Mouse (Mus musculus) stomach, embryonic 15.5 days (tissue): ENCODE data around the gene Rnf220. TPM values are rescaled to one million over a fixed set of nuclear protein-coding genes. Genes with fewer than 3 reads are reported as not detected.

Experiments
- ATAC-seq: fragments of 200-750 bp; cut with Nextera tagmentation; 2 replicates; pipeline ENCODE4 v1.8.0; 2017; ENCODE audit warnings: low read depth, moderate number of reproducible peaks, moderate TSS enrichment; ENCODE audit not compliant: insufficient read depth, low FRiP score
- H3K27ac ChIP-seq: fragments of 300-500 bp; sonication (generic); 2 replicates; pipeline ENCODE4 v1.5.1; 2015; ENCODE audit warnings: mild to moderate bottlenecking, inconsistent platforms
- H3K27me3 ChIP-seq: fragments of 300-500 bp; sonication (generic); replicated peaks from 2 replicates; pipeline ENCODE4 v1.6.1; 2015; ENCODE audit warnings: inconsistent platforms
- H3K36me3 ChIP-seq: fragments of 300-500 bp; sonication (generic); 2 replicates; pipeline ENCODE4 v1.6.1; 2015; ENCODE audit warnings: inconsistent platforms
- H3K4me1 ChIP-seq: fragments of 300-500 bp; sonication (generic); 2 replicates; pipeline ENCODE4 v1.6.1; 2015; ENCODE audit warnings: inconsistent platforms
- H3K4me2 ChIP-seq: fragments of 300-500 bp; sonication (generic); 2 replicates; pipeline ENCODE4 v1.6.1; 2015; ENCODE audit warnings: mild to moderate bottlenecking, inconsistent platforms
- H3K4me3 ChIP-seq: fragments of 300-500 bp; sonication (generic); replicated peaks from 2 replicates; pipeline ENCODE4 v1.5.1; 2015; ENCODE audit warnings: inconsistent platforms
- H3K9ac ChIP-seq: fragments of 300-500 bp; sonication (generic); 2 replicates; pipeline ENCODE4 v1.6.1; 2015; ENCODE audit warnings: inconsistent platforms
- H3K9me3 ChIP-seq: fragments of 300-500 bp; sonication (generic); 2 replicates; pipeline ENCODE4 v1.6.1; 2016; ENCODE audit warnings: inconsistent platforms
- WGBS: fragments of 180-500 bp; shearing (Covaris S2); methylation state at CpG from one replicate; pipeline ENCODE4 v1.1.7; 2015; 5-methylcytosine and 5-hydroxymethylcytosine counted together
- polyA plus RNA-seq: library from polyadenylated mRNA; unstranded; fragments of >200 nt; fragmentation: Nextera tagmentation; extraction: Ambion mirVana; gene quantifications from 2 replicates; pipeline ENCODE4 v1.2.1, GENCODE M21; 2015

Rnf220 gene
- polyA plus RNA-seq, 1 experiment from 2014 or later, result 66.2 TPM

DNA sequence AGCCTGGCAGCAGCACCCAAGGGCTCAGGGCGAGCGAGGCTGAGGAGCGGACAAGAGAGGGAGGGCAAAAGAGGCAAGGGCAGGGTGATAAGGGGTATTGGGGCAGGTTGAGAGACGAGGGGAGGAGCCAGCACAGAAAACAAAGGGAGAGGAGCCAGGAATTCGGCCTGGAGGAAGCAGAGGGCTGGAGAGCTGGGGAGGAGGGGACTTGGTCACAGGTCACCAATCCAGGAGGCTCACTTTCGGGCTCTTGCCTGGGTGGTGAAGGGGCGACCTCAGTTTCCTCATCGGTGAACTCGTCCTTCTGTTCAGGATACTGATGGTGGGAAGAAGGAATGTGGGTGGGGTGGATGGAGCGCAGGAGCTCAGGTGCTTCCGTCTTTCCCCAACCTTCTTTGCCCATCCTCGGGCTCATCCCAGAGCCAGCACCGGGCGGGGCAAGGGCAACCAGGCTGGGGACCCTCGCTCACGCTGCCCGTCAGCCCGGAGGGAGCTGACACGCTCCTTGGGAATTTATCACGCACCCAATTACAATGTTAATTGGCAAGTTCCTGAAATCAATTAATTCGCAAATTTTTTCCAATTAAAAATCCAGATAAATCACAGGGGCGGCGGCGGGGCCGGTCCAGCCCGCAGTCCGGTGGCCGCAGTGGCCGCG lies 193.1 kb downstream of the Rnf220 start:
- Histone ChIP-seq H3K9ac (no peak overlapping the region; the same call in 1 of the 2 replicates), H3K27ac (no peak overlapping the region), H3K4me2 (peak overlapping the region; percentile 77), H3K36me3 (no peaks in the 10 kb centered on the region), H3K27me3 (peaks cover 35% of the 10 kb centered on the region), H3K4me1 (peaks cover 14% of the 10 kb centered on the region), H3K4me3 (peak overlapping the region; percentile 32), H3K9me3 (no peaks in the 10 kb centered on the region)
- no peak for ATAC-seq
- 17% methylated on average over 30 of the region's 30 CpGs for WGBS

DNA sequence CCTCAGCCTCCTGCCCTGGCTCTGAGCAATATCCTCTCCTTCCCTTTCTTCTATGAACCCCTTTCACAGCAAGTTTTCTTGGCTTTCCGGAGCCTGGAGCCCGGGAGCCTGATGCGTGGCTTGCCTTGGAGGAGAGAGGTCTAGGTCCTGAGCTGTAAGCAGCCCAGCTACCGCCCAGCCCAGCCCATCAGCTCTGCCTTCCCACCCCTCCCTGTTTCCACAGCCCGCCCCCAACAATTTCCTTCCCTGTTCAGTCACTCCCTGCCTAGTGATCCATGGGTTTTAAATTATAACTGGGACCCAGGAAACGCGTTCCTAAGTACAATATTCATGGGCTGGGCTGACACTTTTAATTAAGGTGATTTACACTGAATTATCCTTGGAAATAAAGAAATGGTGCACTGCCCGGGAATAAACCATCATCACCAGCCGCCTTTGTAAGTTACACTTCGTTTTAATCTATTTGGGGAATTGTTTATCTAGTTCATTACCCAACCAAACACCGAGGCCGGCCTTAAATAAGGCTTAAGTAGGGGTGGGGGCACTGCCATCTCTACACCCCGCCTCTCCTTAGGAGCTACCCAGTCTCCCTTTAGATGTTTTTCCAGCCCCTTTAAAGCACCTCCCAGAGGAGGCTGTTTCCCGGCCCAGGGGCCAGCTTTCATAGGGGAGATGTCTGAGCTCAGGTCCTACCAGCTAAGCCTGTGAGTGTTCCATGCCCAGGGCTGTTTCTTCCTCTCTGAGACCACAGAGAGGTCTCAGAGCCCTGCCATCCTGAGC lies 194.6 kb downstream of the Rnf220 start:
- Histone ChIP-seq H3K27ac (no peak overlapping the region; the same call in 1 of the 2 replicates), H3K9me3 (no peaks in the 10 kb centered on the region), H3K4me1 (peaks cover 14% of the 10 kb centered on the region), H3K9ac (no peak overlapping the region), H3K4me3 (no peak overlapping the region), H3K27me3 (peaks cover 35% of the 10 kb centered on the region), H3K36me3 (no peaks in the 10 kb centered on the region), H3K4me2 (no peak overlapping the region)
- WGBS, result 25% methylated on average over 14 of the region's 14 CpGs
- no peak for ATAC-seq

DNA sequence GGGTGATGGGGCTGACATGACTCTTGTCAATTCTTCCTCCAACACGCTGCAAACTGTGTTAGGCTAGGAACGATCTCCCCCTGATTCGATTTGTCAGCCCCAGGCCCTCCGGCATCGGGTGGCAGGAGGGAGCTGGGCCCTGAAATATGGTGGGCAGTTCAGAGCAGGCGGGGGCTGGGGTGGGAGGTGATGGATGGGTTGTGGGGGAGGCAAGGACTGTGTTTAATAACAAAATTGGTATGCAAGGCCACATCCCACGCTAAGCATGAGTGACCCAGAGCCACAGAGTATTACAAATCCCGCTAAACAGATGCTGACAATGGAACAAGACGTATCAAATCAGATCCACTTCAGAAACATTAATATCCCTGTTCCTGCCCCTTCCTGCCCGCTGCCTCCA lies 196.9 kb downstream of the Rnf220 start:
- WGBS, result 67% methylated on average over 10 of the region's 10 CpGs
- no peaks in the 10 kb centered on the region for H3K36me3 ChIP-seq

GRCm38 (mm10) chr4:117297819-117298218 lies 199.0 kb downstream of the Rnf220 start:
- Histone ChIP-seq H3K27me3 (peaks cover 9% of the 10 kb centered on the region), H3K4me3 (no peak overlapping the region), H3K9ac (no peak overlapping the region), H3K9me3 (no peaks in the 10 kb centered on the region), H3K4me2 (no peak overlapping the region), H3K27ac (no peak overlapping the region), H3K36me3 (no peaks in the 10 kb centered on the region), H3K4me1 (peaks cover 3% of the 10 kb centered on the region; the same call in 1 of the 2 replicates)
- WGBS, result 65% methylated on average over 9 of the region's 9 CpGs
- ATAC-seq, result no peak

More for the DNA sequence above, 196.9 kb downstream of the Rnf220 start:
- Histone ChIP-seq H3K9me3 (no peaks in the 10 kb centered on the region), H3K27ac (no peak overlapping the region), H3K9ac (0 out of 2 replicates have a peak overlapping the region, but pooled peaks have one; percentile 2), H3K4me2 (no peak overlapping the region), H3K27me3 (peaks cover 30% of the 10 kb centered on the region), H3K4me3 (no peak overlapping the region), H3K4me1 (peaks cover 17% of the 10 kb centered on the region)
- ATAC-seq, result no peak

GRCm38 (mm10) chr4:117296849-117297593 lies 199.8 kb downstream of the Rnf220 start:
- H3K36me3 ChIP-seq, result no peaks in the 10 kb centered on the region
- no peak overlapping the region for H3K4me3 ChIP-seq
- H3K27ac ChIP-seq, result no peak overlapping the region
- H3K9ac ChIP-seq, result no peak overlapping the region
- H3K4me2 ChIP-seq, result no peak overlapping the region
- peaks cover 4% of the 10 kb centered on the region; the same call in 1 of the 2 replicates for H3K27me3 ChIP-seq
- H3K4me1 ChIP-seq, result peaks cover 3% of the 10 kb centered on the region; the same call in 1 of the 2 replicates
- no peaks in the 10 kb centered on the region for H3K9me3 ChIP-seq
- ATAC-seq, result no peak
- 66% methylated on average over 19 of the region's 19 CpGs for WGBS

DNA sequence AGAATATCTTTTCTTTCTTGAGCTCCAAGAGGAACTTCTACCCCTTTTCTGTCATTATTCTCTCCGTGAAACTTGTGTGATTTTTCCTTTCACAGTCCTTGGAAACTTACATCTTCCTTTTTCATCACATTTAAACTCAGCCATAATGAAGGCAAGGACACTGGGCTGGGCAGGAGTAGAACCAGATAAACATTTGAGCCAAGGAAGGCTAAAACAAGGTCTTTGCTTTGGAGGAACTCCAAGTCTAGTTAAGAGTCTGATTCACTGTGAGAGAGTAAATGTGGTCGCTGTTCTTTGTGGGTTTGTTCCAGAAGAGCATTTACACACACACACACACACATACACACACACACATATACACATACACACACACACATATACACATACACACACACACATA lies 205.2 kb downstream of the Rnf220 start:
- Histone ChIP-seq H3K27ac (no peak overlapping the region), H3K4me2 (no peak overlapping the region), H3K27me3 (no peaks in the 10 kb centered on the region), H3K36me3 (peaks cover 7% of the 10 kb centered on the region), H3K9ac (no peak overlapping the region), H3K9me3 (no peaks in the 10 kb centered on the region), H3K4me3 (no peak overlapping the region), H3K4me1 (peaks cover 9% of the 10 kb centered on the region; the same call in 1 of the 2 replicates)
- ATAC-seq, result no peak
- WGBS, result 80% methylated on average over 2 of the region's 2 CpGs

DNA sequence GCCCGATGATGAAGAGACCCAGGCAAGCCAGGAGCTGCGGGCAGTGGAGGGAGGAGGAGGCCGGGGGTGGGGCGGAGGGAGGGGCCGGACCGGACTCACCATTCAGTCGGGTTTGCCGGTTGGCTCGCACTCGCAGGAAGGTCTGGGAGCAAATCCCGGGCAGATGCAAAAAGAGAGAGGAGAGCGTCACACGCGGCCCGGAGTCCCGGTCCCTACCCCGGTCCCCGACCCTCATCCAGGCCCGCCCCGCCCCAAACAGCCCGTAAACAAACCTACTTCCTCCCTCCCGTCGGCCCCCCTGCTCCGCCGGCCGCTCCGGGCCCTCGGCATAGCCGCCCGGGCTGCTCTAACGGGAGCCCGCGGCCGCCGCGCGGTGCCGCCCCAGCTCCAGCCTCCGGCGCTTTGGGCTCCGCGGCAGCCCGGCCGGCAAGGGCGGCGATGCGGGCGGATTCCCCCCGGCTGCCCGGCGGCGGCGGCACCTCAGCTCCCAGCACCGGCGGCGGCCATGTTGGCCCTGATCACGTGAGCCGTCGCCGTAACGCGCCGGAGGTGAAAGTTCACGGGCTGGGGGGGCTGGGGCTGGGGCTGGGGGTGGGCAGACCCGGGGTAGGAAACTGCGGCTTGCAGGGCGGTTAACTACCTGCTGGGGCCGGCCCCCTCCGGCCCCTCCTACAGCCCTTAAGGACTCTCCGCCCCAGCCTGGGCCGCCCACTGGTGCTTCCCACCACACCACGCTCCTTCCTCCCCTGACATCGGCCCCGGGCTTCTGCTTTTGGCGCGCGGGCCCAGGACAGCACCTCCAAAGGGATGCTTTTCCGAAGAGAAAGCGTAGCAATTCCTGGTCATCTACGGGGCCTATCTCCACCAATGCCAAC lies 207.7 kb downstream of the Rnf220 start:
- H3K9ac ChIP-seq, result peak overlapping the region; percentile 43
- peak overlapping the region; percentile 78 for H3K4me2 ChIP-seq
- H3K36me3 ChIP-seq, result peaks cover 22% of the 10 kb centered on the region
- WGBS, result under 1% methylated on average over 58 of the region's 80 CpGs
- peaks cover 17% of the 10 kb centered on the region for H3K4me1 ChIP-seq
- no peaks in the 10 kb centered on the region for H3K27me3 ChIP-seq
- H3K27ac ChIP-seq, result peak overlapping the region; percentile 96
- H3K9me3 ChIP-seq, result no peaks in the 10 kb centered on the region
- ATAC-seq, result peak; percentile 93
- H3K4me3 ChIP-seq, result peak overlapping the region; percentile 76

DNA sequence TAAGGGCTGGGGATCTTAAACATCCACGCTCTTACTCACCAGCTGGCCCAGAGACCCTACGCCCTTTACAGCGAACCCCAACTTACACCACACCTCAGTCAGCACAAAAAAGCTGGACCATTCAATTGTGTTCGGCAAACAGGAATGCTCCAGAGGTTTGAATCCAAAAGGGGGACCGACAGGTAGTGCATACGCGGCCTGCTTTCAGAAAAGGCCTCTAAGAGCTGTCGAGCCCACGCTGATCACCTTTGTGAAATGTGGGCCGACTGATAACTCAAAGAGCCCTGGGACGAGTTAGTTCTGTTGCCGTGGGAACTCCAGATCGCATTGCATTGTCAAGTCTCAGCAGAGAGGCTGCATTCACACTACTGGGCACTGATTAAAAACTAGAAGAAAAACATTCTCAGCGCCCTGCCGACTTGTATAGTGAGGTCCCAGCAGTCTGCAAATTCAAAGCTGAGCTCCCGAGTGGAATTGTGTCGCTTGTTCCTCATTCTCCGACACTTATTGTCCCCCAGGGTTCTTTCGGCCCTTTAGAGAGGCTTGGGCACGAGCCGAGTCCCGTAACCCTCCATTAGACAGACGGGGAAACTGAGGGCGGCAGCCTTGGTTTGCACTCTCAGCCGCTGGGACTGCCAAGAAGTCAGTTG lies 208.4 kb downstream of the Rnf220 start:
- Histone ChIP-seq H3K4me3 (peak overlapping the region; percentile 76), H3K4me1 (peaks cover 24% of the 10 kb centered on the region), H3K4me2 (peak overlapping the region; percentile 78), H3K27me3 (no peaks in the 10 kb centered on the region), H3K9ac (peak overlapping the region; percentile 43; the same call in 1 of the 2 replicates), H3K27ac (peak overlapping the region; percentile 96), H3K36me3 (peaks cover 25% of the 10 kb centered on the region), H3K9me3 (no peaks in the 10 kb centered on the region)
- ATAC-seq, result no peak
- 22% methylated on average over 25 of the region's 25 CpGs for WGBS

- 47% methylated on average over 4 of the region's 4 CpGs for WGBS
- H3K27me3 ChIP-seq, result no peaks in the 10 kb centered on the region
- H3K4me3 ChIP-seq, result no peak overlapping the region
- H3K4me2 ChIP-seq, result no peak overlapping the region
- H3K36me3 ChIP-seq, result peaks cover 25% of the 10 kb centered on the region
- H3K9ac ChIP-seq, result no peak overlapping the region
- H3K27ac ChIP-seq, result no peak overlapping the region
- ATAC-seq, result no peak
- H3K9me3 ChIP-seq, result no peaks in the 10 kb centered on the region
- H3K4me1 ChIP-seq, result peaks cover 24% of the 10 kb centered on the region
Observed at GRCm38 (mm10) chr4:117284363-117284762, 212.5 kb downstream of the Rnf220 start.

DNA sequence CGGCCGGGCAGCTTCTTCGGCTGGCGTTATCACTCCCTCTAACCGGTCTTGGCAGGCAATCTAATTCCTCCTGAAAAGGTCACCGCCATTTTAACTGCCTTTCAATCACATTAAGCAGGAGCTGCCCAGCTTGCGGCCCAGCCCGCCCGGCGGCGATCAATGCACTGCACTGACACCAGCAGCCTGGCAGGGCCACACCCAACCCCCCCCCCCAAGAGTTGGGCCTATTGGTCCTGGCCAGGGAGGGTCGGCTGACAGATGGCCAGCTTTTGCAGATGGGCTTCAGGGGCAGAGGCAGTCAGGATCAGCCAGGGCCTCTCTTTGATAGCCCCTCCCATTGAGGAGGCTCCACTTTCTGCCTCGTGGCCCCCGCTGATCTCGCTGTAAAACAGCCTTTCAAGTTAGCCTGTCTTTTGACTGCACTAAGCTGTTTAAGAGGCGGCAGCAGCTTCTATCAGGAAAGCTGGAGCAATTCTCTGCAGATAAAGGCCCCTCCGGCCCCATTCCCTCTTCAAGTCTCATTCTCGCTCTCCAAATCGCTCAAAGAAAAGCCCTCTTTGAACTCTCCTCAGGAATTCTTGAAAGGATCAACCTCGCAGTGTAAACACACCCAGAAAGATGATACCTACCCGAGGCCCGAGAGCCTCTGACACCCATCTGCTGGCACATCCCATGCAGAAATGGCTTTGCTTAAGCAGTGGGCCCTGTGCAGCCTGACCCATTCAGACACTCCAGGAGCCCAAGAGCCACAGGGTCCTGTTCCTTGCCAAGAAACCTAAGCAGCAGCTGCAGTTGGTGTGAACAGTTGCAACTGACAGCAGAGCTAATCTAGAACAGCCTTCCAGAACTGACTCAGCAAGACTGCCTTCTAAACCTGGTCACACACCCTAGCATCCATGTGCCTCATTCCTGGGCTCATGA lies 213.3 kb downstream of the Rnf220 start:
- WGBS, result 29% methylated on average over 22 of the region's 22 CpGs
- no peaks in the 10 kb centered on the region for H3K9me3 ChIP-seq
- H3K9ac ChIP-seq, result no peak overlapping the region
- H3K36me3 ChIP-seq, result peaks cover 25% of the 10 kb centered on the region
- 0 out of 2 replicates have a peak, but pooled peaks have one; percentile 20 for ATAC-seq
- no peaks in the 10 kb centered on the region for H3K27me3 ChIP-seq
- no peak overlapping the region for H3K4me2 ChIP-seq
- H3K27ac ChIP-seq, result no peak overlapping the region
- no peak overlapping the region for H3K4me3 ChIP-seq
- peaks cover 24% of the 10 kb centered on the region for H3K4me1 ChIP-seq
